Mouse (Mus musculus): ENCODE results near the gene Pou5f1. TPM values are rescaled to one million over a fixed set of nuclear protein-coding genes. Genes with fewer than 3 reads are reported as not detected.

Gene Pou5f1
- polyA plus RNA-seq, 1 experiment: 0.11 TPM

DNA sequence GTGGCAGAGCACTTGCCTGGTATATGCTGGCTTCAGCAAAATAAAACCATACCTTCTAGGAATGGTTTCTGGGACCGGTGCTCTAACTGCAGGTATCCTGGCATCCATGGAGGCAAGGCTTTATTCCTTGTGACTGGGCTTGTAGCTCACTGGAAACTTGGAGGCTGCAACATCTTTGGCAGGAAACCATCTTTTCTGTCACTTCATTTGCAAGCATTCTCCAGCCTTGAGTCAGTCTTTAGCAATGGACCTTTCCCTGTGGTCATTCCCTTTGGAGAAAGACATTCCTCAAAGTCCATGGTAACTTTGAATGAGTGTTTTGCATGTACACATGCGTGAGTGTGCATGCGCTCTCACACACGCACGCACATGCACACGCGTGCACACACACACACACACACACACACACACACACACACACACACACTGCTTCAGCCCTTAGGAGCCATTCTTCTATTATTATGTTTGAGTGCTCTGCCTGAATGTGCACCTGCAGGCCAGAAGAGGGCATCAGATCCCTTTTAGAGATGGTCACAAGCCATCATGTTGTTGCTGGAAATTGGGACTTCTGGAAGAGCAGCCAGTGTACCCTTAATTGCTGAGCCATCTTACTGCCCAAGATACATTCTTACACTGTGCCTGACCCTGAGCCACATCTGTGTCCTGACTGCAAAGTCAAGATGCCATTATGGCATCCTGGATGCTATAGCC, 7.3 kb downstream of the Pou5f1 start:
- DNase-seq (ENCODE audit: low read depth): no peak

DNA sequence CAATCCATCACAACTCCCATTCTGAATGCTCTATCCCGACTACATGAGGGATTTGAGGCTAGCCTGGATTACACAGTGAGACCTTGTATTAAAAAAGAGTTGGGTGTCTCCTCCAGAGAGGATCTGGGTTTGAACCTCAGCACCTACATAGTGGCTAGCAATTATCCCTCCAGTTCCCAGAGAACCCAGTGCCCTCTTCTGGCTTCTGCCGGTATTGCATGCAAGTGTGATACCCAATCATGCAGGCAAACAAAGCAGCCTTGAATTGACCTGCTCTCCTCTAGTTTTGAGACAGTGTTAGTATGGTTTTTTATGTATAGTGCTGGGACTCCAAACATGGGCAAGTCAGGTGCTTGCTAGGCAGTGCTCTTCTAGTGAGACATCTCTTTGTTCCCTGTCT, 8.1 kb downstream of the Pou5f1 start:
- DNase-seq (ENCODE audit: low read depth): no peak

DNA sequence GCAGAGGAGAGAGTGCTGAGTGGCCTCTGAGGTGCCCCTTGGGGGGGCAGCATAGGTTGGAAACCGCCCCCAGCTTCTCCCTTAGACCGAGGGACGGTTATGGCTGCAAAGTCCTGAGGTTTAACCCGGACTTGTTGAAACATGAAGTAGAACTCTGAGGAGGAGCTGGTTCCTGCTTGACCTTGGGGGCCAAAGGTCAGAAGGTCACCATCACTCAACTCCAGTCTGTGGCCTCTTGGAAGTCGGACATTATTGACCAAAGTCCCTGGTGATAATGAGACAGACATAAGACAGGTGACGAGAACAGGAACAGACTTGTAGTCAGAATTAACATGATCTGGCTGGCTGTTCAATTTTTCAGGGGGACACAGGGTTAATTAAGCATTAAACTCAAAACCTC, 8.9 kb downstream of the Pou5f1 start:
- no peak for DNase-seq (ENCODE audit: low read depth)

DNA sequence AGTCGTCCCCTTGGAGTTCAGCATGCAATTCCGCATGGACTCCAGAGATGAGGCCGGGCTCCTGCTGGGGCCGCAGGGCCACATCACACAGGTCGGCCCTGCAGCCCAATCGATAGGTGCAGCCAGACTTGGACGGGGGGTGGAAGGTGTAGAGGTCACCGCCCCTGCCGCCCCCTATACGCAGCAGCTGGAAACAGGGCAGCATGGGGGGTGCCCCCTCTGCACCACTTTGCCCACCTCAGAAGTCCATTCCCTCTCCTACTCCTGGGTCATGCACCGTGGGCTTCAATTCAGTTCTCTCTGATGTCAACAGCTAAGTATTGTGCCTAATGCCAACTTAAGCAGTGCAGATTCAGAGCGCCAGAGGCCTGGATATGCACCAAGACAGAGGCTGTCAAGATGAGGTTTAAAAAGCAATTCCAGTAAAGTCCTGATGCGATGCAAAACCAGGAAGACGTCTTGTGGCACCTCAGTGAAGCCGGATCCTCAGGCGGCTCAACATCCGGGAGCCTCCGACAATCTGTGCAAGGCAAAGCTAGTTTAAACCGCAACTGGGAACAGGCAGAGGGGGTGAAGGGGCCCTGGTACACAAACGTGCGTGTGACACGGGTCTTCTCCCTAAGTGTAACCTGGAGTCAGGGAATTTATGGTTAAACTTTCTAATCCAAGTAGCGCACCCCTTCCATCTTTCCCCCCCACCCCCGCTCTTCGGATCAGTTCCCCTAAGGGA, 10.3 kb downstream of the Pou5f1 start:
- DNase-seq (ENCODE audit: low read depth): no peak

DNA sequence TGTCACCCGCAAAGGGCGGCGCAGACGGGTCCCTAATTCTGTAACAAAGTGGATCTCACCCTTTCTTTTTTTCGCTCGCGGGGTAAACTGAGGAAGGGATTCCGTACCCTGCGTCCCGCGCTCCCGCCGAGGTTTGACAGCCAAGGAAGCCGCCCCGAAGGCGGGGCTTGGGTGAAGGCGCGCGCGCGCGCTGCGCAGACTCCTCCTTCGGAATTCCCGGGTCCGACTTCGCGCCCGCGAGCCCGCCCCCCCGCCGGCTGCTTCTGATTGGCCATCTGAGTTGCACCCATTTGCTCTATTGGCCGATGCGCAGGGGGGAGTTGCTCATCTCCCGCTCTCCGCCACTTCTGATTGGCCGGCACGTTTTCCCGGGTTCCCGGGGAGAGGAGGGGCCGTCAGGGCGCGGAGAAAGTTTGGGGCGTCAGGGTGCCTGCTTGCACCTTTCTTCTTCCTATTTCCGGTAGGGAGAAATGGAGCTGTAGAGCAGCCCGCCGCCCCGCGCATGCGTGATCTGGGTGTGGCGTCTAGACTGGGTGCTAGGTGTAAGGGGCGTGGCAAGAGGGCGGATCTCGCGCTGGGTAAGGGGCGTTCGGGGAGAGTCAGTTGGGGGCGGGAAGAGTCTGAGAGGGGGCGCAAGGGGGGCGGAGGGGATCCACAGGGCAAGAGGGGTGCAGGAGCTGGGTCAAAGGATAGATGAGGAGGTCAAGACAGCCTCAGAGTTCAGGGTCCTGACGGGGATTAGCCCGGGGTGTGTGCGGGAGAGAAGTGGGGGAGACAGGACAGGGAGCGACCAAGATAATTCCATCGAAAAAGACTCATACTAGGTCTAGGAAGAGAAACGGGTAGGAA, 11.1 kb downstream of the Pou5f1 start, which contains the start of the genes Tcf19 and Cchcr1:
Gene Tcf19 (minus strand): TSS at position 173 of the 849 bp plus-strand sequence.
Gene Cchcr1 (plus strand): TSS at position 449 of the 849 bp plus-strand sequence.
- peak; percentile 83 for DNase-seq (ENCODE audit: low read depth)

DNA sequence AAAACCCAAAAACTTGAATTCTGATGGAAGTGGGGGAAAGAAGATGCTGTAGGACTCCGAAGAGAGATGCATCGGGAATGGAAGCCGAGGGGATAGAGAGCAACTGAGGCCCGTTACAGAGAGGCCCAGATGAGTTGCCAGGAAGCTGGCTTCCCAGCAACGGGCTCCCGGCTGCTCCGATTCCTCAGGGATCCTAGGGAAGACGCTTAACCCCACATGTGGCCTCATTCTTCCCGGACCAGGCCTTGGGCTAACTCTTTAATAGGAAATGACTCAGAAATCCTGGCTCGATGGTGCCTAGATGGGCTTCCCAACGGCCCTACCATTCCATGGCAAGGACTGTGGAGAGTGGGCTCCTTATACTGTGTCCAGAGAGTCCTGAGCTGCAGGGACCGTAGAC, 11.7 kb downstream of the Pou5f1 start:
- no peak for DNase-seq (ENCODE audit: low read depth)

DNA sequence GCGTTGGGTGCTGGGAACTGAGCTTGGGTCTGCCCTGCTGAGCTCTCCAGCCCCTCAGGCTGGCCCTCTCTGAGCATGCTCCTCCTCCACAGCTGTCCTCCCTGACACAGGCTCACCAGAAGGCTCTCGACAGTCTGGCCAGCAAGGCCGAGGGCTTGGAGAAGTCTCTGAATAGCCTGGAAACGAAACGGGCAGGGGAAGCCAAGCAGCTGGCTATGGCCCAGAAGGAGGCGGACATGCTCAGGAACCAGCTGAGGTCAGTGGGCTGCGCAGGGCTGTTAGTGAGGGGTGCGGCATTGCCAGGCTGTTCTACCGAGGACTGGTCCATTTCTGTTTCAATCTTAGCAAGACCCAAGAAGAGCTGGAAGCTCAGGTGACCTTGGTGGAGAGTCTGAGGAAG, 18.5 kb downstream of the Pou5f1 start:
- no peak for DNase-seq (ENCODE audit: low read depth)

DNA sequence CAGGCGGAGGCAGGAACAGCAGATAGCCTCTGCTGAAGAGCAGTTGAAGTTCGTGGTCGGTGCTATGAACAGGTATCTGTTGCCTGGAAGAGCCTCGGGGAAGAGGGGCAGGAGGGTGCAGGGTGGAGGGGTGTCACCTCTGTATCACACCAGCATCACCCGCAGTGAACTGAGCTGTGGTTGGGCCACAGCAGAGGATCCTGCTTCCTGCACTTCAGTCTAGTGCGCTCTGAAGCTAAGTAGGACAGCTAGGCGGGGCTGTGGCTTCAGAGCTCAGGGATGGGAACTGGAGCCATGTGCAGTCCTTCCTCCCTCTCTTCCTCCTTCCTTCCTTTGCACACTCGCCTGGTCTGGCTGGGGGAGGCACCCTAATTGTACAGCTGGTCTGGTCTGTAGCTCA, 20.8 kb downstream of the Pou5f1 start:
- DNase-seq (ENCODE audit: low read depth): no peak

DNA sequence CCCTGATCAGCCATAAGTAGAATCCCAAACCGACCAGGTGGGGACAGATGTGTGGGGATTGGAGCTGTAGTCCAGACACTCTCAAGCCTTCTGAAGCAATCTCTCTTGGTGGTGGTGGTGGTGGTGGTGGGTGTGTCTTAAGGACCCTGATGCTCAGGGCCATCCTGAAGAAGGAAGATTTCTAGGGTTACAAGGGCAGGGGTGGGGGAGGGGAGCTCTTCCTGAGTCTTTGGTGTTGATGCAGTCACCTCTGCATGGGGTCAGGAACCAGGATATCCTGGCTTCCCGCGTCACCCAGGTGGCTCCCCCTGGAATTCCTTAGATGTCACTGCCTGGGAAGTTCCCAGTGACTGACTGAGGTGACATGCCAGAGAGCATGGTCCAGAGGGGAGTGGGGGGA, 26.5 kb downstream of the Pou5f1 start:
- no peak for DNase-seq (ENCODE audit: low read depth)

DNA sequence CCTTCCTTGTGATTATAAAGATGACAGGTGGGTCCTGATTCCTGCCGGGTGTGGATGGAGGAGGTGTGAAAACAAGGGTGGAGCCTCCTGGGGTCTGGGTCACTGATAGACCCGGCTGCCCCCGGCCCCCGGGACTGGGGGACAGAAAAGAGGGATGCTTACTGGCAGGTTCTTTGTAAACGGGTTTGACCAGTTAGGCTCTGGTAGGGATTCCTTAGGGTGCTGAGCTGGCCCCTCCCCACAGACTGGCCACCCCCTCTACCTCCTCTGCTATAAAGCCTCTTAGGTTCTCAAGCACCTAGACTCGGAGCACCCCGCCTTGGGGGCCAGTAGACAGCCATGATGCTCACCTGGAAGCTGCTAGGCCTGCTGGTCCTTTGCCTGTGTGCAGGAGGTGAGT, 27.1 kb downstream of the Pou5f1 start, which contains the start of gene Psors1c2:
Gene Psors1c2 (plus strand): TSS at position 301 of the 400 bp plus-strand sequence.
- DNase-seq (ENCODE audit: low read depth): no peak

DNA sequence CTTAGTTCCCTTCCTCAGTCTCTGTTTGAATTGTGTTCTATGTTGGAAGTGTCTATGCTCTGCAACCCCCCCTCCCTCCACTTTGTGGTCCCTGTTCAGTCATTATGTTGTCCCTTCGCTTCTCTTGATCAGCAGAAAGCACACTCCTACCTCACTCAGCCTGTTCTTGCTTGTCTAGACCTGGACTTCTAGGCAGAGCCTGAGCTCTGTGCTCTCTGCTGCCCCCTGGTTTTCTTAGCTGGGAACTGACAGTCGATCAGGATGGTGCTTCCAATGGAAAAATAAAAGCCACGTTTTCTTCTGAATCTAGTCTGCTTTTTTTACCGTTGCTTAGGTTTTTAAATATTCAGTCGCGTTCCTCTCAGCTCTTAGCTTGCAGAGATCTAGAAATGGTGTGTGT, 28.5 kb downstream of the Pou5f1 start:
- DNase-seq (ENCODE audit: low read depth): no peak

DNA sequence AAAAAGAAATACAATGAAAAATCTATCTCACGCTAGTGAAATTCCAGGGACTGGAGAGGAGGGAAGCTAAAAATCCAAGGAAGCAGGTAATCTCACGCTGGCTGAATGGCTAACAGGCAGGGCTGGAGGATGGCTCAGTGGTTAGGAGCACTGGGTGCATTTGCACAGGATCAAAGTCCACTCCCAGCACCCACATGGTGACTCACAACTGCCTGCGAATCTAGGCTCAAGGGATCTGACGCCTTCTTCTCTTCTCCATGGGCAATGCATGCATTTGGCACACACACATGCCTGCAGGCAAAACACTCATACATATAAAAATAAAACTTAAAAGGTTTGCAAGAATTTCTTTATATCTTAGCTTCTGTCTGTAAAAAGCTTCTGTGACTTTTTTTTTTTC, 31.6 kb downstream of the Pou5f1 start:
- no peak for DNase-seq (ENCODE audit: low read depth)

DNA sequence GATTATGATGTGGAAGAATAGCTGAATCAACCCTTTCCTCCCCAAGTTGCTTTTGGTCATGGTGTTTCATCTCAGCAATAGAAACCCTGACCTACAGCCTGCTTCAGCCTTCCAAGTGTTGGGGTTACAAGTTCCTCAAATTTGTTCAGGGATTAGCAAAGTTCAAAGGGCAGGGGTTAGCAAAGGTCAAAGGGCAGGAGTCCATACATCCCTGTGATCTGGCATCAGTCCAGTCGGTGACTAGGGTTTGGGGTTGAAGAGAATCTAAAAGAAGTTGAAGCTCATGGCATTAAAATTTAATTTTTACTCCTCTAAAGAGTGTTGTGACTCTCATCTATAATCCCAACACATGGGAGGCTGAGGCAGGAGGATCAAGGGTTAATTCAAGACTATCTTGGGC, 32.7 kb downstream of the Pou5f1 start:
- no peak for DNase-seq (ENCODE audit: low read depth)

DNA sequence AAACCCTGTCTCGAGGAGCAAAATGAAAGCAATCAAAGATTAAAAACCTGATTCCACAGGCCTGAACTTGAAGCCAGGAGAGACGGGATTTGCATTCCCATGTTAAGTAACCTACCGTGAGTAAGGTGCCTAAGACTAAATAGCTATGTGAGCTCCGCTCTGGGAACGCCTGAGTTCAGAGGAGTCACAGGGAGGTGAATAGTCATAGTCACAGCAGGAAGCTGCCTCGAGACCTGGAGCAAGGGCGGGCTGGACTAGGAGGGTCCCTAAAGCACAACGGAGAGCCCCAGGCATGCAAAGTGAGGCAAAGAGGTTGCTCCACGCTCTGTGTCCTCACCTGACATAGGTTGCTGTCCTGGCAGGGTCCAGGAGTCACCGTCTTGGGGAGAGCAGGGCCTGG, 33.7 kb downstream of the Pou5f1 start:
- DNase-seq (ENCODE audit: low read depth): no peak

DNA sequence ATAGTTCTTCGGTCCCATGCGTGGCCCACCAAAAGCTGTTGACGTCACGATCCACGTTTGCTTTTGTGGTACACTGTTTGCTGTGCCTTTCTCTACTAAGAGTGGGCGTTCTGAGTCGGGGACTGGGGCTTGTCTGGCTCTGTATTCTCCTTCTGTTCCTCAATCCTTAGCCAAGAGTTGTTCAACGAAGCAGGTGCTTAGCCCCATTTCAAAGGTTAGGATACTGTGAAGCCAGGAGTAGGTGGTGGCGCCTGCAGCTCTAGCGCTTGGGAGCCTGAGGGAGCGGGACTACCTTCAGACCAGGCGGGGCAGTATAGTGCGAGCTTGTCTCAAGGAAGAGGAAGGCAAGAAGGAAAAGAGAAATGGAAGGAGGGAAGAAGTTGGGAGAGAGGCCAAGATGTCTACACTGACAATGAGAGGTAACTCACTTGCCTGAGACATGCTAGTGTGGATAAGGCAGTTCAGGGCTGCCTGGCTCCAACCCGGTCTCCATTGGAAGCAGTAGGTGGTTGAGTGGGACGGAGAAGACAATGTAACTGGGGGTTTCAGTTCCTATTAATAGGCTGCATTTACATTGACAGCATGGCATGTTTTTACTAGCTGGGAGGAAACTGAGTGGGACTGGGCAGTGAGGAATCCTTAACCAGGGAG, 37.1 kb downstream of the Pou5f1 start:
- DNase-seq (ENCODE audit: low read depth): no peak

DNA sequence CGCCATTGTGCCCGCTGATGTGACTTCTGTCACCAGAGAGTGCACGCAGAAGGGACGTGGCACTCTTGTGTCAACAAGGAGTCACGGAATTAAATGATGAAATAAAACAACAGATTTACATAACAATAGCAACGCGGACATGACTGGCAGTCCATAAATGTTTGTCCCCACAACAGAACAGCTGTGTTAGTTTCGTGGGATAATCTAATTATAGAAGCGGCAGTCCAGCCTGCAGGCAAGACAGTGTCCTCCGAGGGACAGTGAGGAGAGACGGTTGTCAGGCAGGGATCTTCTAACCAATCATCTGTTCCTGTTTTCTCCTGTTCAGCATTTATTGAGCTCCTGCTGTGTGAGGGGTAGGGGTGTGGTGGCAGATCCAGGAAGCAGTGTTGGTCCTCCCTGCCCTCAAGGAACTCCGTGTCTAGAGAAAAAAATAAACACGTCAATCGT, 37.6 kb downstream of the Pou5f1 start:
- DNase-seq (ENCODE audit: low read depth): no peak

DNA sequence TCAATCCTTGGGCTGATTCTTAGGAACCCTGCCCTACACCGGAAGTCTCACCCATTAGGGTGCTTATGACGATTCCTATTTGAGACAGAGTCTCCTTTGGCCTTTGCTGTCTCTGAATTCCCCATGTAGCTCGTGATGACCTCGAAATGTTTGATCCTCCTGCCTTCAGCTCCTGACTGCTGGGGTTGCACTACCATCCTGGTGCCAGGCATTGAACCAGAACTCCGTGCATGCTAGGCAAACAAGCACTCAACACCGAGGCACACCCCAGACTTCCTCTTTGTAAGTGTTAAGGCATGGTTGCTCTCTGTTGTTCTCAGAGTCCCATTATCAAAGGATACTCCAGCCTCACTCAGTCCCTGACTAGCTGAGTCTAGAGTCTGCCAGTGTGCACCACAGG, 38.2 kb downstream of the Pou5f1 start:
- no peak for DNase-seq (ENCODE audit: low read depth)

DNA sequence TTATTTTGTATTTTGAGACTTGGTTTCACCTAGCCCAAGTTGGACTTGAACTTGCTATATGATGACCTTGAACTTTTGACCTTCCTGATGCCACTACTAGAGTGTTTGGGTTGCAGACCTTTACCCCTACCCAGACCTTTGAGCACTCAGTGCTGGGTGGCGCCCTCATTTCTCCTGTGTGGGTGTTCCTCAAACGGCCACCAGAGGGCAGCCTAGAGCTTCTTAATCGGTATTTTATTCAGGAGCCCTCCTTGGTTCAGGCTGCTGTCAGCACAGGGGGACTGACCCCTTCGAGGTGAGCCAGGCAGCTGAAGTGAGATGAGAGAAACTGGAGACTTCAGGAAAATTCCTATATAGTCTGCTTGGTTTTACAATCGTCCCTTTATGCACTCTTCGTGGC, 38.9 kb downstream of the Pou5f1 start:
- DNase-seq (ENCODE audit: low read depth): no peak

DNA sequence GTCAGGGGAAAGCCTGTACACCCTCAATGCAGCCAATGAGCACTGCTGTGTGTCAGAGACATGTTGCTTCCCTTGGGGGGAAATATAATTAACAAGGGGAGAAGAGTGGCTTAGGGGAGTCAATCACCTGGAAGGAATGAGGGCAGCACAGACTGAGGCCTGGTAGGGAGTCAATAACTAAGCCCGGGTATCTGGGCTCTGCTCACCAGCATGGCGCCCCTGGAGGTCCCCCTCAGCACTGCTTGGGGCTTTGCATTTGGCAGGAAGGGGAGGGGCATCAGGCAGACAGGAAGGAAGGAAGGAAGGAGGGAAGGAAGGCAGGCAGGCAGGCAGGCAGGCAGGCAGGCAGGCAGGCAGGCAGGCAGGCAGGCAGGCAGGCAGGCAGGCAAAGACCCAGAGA, 41.6 kb downstream of the Pou5f1 start:
- DNase-seq (ENCODE audit: low read depth): no peak

DNA sequence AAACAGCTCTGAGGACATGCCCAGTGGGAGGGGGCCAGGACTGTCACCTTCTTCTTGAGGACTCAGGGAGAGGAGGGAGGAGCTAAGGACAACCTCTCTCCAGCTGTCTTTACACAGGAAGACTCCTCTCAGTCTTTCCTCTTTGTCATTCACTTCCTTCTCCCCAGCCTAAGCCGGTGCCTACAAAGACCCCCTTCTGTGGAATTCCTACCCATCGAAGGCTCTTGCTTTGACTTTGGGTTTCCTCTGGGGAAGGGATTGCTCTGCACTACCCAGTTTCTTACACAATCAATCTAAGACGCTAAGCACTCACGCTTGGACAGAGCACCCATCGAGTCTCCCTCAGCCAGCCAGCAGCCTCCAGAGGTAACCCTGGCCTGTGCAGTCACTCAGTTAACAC, 42.8 kb downstream of the Pou5f1 start:
- no peak for DNase-seq (ENCODE audit: low read depth)

DNA sequence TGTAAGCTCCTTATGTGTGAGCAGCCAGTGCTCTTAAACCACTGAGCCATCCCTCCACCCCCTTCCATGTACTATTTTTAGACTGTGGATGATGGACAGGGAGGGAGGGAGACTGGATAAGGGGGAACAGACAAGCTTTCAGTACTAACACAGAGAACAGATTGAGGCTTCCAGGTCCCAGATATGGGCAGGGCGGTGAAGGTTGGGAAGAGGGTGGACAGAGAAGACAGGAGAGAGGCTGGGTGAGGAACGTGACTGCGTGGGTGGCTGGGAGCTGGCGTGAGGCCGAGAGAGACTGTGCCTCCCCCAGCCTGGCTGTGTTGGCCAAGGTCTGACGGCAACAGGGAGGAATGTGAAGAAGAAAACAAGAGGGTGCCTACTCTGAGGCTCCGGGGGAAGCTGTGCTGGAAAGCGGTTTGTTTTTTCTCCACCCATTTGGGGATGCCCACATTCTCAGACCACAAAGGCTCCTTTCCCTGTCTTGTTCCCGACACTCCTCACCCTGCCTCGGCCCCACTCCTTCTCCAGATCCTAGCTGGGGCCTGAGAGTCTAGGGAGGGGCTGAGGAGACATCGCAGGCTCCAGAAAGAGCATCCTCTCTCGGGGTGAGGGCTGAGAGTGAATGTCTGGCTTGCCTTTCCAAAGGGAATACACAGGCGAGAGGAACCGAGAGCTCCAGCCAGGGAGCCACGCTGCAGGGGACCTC, 43.8 kb downstream of the Pou5f1 start:
- no peak for DNase-seq (ENCODE audit: low read depth)
